Mouse (Mus musculus) heart, postnatal 0 days (tissue): ENCODE measurements at regions not wholly inside any gene's neighbourhood (a gene's known extent, or its start where the extent isn't known, plus 50 kb on each side); places are given as distances from the start of the nearest gene placed in this dataset.

ENCODE experiments used
- ATAC-seq: fragments of 200-750 bp; cut with Nextera tagmentation; 2 replicates; pipeline ENCODE4 v1.8.0; 2017; ENCODE audit warnings: low read depth, moderate number of reproducible peaks, moderate library complexity; ENCODE audit not compliant: insufficient read depth
- DNase-seq: peaks from one replicate; pipeline ENCODE4 v3.0.0-alpha.2; 2016; ENCODE audit warnings: low spot score
- H3K27ac ChIP-seq: fragments of 300-500 bp; sonication (generic); 2 replicates; pipeline ENCODE4 v1.5.1; 2014; ENCODE audit warnings: low read depth, mild to moderate bottlenecking
- H3K27me3 ChIP-seq: fragments of 300-500 bp; sonication (generic); 2 replicates; pipeline ENCODE4 v1.6.1; 2014; ENCODE audit warnings: low read length, mixed read lengths; ENCODE audit not compliant: control insufficient read depth, insufficient read depth
- H3K36me3 ChIP-seq: fragments of 300-500 bp; sonication (generic); replicated peaks from 2 replicates; pipeline ENCODE4 v1.6.1; 2014; ENCODE audit warnings: low read length, mixed read lengths; ENCODE audit not compliant: control insufficient read depth, insufficient read depth
- H3K4me1 ChIP-seq: fragments of 300-500 bp; sonication (generic); 2 replicates; pipeline ENCODE4 v1.6.1; 2014; ENCODE audit warnings: antibody characterized with exemption; ENCODE audit not compliant: control insufficient read depth, insufficient read depth
- H3K4me2 ChIP-seq: fragments of 300-500 bp; sonication (generic); 2 replicates; pipeline ENCODE4 v1.6.1; 2014; ENCODE audit warnings: low read depth, mild to moderate bottlenecking, low read length, moderate library complexity
- H3K4me3 ChIP-seq: fragments of 300-500 bp; sonication (generic); 2 replicates; pipeline ENCODE4 v1.5.1; 2014; ENCODE audit warnings: low read depth, low read length
- H3K9ac ChIP-seq: fragments of 300-500 bp; sonication (generic); replicated peaks from 2 replicates; pipeline ENCODE4 v1.6.1; 2014; ENCODE audit warnings: low read depth, low read length, mixed read lengths
- H3K9me3 ChIP-seq: fragments of 300-500 bp; sonication (generic); replicated peaks from 2 replicates; pipeline ENCODE4 v1.6.1; 2016; ENCODE audit warnings: low read length; ENCODE audit not compliant: control insufficient read depth
- CTCF ChIP-seq: IDR thresholded peaks from 2 replicates; pipeline ENCODE4 v1.5.1; 2016; ENCODE audit warnings: antibody characterized with exemption, control low read depth, low read depth
- EP300 ChIP-seq: IDR thresholded peaks from 2 replicates; pipeline ENCODE4 v1.6.1; 2016; ENCODE audit warnings: antibody characterized with exemption, low read depth
- WGBS: fragments of 180-500 bp; shearing (Covaris S2); extraction: QIAGEN DNeasy Blood & Tissue Kit; methylation state at CpG from one replicate; pipeline ENCODE4 v1.1.7; 2014; 5-methylcytosine and 5-hydroxymethylcytosine counted together

DNA sequence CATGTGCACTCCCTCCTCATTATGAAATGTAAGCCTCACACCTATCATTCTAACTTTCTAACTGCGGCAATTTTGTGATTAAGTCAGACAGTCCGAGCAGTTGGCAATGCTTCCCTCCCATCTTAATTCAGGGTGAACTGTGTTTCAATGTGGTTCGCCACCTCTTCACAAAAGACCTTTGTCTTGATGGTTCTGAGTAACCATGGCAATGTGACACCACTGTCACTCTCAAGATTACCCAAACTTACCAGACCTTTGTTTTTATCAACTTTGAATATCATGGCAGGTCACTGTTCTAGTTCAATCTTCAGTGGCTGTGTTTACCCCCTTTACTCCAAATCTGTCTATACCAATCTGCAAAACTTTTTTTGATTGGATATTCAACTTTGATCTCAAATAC is 131.7 kb downstream of the Isl1 start:
- Histone ChIP-seq H3K4me3 (no peak overlapping the region), H3K27me3 (no peaks in the 10 kb centered on the region), H3K4me2 (no peak overlapping the region), H3K36me3 (no peaks in the 10 kb centered on the region), H3K9ac (no peak overlapping the region), H3K4me1 (0 out of 2 replicates have a peak, but pooled peaks cover 3% of the 10 kb centered on the region), H3K9me3 (no peaks in the 10 kb centered on the region), H3K27ac (no peak overlapping the region)
- 84% methylated on average over 3 of the region's 3 CpGs for WGBS
- DNase-seq (no peak), ATAC-seq (no peak)
- TF ChIP-seq CTCF (no peak), EP300 (no peak)

DNA sequence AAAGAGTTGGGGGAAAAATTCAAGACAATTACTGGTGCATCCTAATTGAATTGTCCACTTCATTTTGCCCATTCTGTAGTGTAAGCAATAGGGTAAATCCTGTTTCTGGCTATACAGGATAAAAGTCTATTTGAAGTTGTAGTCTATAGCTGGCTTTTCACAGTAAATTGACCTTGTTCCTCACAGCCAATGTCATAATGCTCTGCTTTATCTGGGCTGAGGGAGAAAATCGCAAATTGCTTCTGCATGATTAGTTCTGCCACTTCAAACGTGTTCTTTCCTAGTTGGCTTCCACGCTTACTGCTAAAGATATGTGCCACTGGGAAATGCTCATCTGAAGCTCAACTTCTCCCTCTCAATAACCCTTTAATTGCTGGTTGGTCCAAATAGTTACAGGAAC is 134.5 kb downstream of the Isl1 start:
- DNase-seq (no peak), ATAC-seq (no peak)
- no peaks in the 10 kb centered on the region for H3K9me3 ChIP-seq
- no peaks in the 10 kb centered on the region for H3K36me3 ChIP-seq
- no peak overlapping the region for H3K4me3 ChIP-seq
- no peak overlapping the region for H3K9ac ChIP-seq
- H3K4me2 ChIP-seq, result no peak overlapping the region
- TF ChIP-seq EP300 (no peak), CTCF (no peak)
- WGBS, result 13% methylated on average over 3 of the region's 3 CpGs
- 0 out of 2 replicates have a peak, but pooled peaks cover 3% of the 10 kb centered on the region for H3K4me1 ChIP-seq
- no peaks in the 10 kb centered on the region for H3K27me3 ChIP-seq
- H3K27ac ChIP-seq, result no peak overlapping the region

DNA sequence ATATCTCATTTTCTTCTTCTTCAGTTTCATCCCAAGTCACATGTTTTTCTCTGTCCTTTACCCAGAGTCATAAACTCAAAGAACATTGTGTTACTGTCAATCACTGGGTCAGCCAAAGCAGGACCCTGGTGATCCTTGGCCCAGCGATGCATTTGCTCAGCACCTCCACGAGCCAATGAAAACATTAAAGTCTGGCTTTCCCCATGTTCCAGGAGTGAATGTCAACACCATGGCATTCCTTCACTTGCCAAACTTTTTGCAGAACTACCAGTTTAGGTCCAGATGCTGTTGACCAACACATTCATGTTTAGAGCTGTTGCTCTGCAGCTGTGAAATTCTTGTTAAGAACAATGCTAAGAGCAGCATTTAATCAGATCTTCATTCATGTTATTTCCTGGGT is 135.6 kb downstream of the Isl1 start:
- no peak overlapping the region for H3K4me3 ChIP-seq
- ATAC-seq (no peak), DNase-seq (no peak)
- no peaks in the 10 kb centered on the region for H3K9me3 ChIP-seq
- H3K36me3 ChIP-seq, result no peaks in the 10 kb centered on the region
- no peaks in the 10 kb centered on the region for H3K27me3 ChIP-seq
- no peak overlapping the region for H3K27ac ChIP-seq
- no peak overlapping the region for H3K9ac ChIP-seq
- TF ChIP-seq EP300 (no peak), CTCF (no peak)
- 51% methylated on average over 2 of the region's 2 CpGs for WGBS
- 0 out of 2 replicates have a peak, but pooled peaks cover 3% of the 10 kb centered on the region for H3K4me1 ChIP-seq
- H3K4me2 ChIP-seq, result no peak overlapping the region

DNA sequence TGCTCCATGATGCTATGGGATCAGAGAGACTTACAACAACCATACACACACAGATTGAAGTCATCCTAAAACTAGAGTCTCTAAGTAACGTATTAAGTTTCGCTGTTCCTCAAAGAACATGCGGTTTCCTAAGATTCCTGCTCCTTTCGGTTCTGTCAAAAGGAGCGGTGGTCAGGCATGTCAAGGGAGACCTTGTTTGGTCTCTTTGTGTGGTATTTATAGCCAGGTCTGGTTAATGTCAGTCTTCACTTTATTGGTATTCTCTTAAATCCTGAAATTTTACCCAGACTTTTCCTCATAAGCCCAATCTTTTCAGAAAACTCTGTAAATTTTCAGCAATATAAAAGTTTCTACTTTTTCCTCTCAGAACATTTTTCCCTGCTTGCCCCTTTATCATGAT is 166.5 kb downstream of the Isl1 start:
- Histone ChIP-seq H3K9ac (no peak overlapping the region), H3K27me3 (no peaks in the 10 kb centered on the region), H3K9me3 (no peaks in the 10 kb centered on the region), H3K4me1 (no peaks in the 10 kb centered on the region), H3K4me2 (no peak overlapping the region), H3K36me3 (no peaks in the 10 kb centered on the region), H3K27ac (no peak overlapping the region), H3K4me3 (no peak overlapping the region)
- WGBS, result 25% methylated on average over 5 of the region's 5 CpGs
- DNase-seq (no peak), ATAC-seq (no peak)
- no peak for TF ChIP-seq CTCF
- no peak for TF ChIP-seq EP300

DNA sequence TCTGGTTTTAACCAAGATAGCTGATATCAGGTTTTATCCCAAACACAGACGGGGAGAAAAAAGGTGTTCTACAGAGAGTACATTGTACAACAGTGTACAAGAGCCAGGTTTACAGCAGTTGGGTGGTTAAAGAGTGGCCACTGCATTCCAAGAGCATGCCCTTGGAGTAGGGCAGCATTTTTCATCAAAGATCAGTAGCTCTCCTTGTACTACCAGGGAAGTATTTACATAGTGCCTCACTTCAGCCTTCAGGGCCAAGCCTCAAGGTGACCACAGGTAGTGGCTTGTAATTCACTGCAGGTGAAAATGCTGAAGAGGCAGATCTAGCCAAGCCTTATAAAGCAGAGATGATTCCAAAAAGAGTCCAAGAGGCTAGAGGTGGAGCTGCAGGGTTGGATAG is 190.8 kb downstream of the Isl1 start:
- H3K36me3 ChIP-seq, result no peaks in the 10 kb centered on the region
- H3K4me3 ChIP-seq, result no peak overlapping the region
- no peaks in the 10 kb centered on the region for H3K4me1 ChIP-seq
- ATAC-seq (no peak), DNase-seq (no peak)
- 70% methylated on average over 1 of the region's 1 CpGs for WGBS
- H3K27me3 ChIP-seq, result no peaks in the 10 kb centered on the region
- H3K27ac ChIP-seq, result no peak overlapping the region
- H3K9me3 ChIP-seq, result no peaks in the 10 kb centered on the region
- H3K9ac ChIP-seq, result no peak overlapping the region
- no peak overlapping the region for H3K4me2 ChIP-seq
- TF ChIP-seq EP300 (no peak), CTCF (no peak)

DNA sequence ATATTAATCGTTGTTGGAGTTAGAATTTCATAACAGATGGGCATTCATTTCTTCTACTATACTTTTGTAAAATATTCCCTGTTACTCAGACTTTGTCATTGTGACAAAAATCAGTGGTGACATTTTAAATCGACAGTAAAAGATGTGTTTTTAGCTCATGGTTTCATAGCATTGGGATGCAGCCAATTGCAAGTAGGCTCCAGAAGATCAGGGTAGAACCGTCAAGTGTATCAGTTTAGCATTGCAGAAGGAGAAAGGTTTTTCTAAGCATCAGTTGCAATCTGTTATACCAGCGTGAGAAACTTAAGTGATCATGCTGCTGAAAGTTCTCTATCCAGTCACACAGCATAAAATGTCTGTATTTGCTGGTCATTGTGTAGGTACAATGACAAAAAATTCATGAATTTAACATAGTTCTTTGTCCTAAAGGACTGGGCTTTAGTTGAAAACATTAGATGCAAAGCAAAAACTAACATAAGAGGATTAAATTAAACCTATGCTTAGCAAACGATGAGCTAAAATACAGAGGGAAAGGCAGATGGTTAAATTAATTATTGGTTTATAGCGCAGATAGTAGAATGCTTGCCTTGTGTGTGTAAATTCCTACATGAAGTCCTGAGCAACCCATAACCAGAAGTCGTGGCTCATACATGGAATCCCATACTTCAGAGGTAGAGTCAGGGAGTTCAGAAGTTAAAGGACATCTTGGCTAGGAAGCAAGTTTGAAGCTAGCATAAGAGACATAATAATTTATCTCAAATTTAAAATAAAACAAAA is 198.3 kb downstream of the Isl1 start:
- ATAC-seq (no peak), DNase-seq (no peak)
- Histone ChIP-seq H3K9me3 (no peaks in the 10 kb centered on the region), H3K27ac (no peak overlapping the region), H3K9ac (no peak overlapping the region), H3K4me1 (no peaks in the 10 kb centered on the region), H3K27me3 (no peaks in the 10 kb centered on the region), H3K36me3 (no peaks in the 10 kb centered on the region), H3K4me2 (no peak overlapping the region), H3K4me3 (no peak overlapping the region)
- whole genome bisulfite sequencing, result 70% methylated on average over 7 of the region's 7 CpGs
- TF ChIP-seq EP300 (no peak), CTCF (no peak)
